ENCODE assay signal across 22 mouse cellular contexts in the genomic region with DNA sequence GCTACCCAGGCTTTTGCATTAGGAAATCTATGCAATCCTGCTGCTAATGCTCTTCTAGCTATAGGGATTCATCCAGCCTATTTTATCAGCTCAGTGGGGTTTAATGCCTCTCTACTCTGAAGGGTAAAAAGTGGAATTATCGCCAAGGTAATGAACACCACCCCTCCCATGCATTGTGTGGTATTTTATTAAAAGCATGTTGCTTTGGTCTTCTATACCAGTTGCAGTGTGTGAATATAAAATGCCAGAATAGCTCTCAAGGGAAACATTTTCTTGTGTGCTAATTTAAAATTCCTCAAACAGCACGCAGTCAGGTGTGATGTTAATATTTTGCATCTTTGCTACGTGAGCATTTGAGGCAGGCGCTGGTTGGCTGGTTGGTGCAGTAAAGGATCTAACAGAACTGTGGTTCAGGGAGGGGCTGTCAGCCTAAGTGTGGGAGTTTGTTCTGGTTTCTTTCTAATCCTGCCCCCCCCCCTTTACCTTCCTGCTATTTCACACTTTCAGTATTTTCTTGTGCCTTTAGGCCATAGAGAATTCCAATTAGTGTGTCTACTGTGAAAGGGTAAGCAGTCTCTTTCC.
DNase-seq lines count a peak whose midpoint lies in the region; ATAC-seq and TF ChIP-seq lines count a peak whose summit lies in the region.
"Had no signal": no experiment of that assay in that cellular context is flagged by ENCODE, and none has a peak within 500 bp of the region (broad histone marks: within the 10 kb centered on the region; RNA-seq: fewer than 3 reads in every experiment).

No protein-coding gene starts in this region.

- WGBS in neural tube, embryonic 13.5 days = 47% methylated on average over 4 of the region's 4 CpGs
- WGBS in forebrain, embryonic 15.5 days = 20% methylated on average over 4 of the region's 4 CpGs
- 19% methylated on average over 4 of the region's 4 CpGs for WGBS in limb, embryonic 14.5 days

- intact Hi-C loops in left cerebral cortex, postnatal 14 days (cut with DNase I) = no loop called here

- H3K4me3 ChIP-seq in neural tube, embryonic 13.5 days = no peak overlapping the region
- no peak overlapping the region for H3K4me3 ChIP-seq in forebrain, embryonic 15.5 days
- no peak overlapping the region for H3K4me3 ChIP-seq in limb, embryonic 14.5 days (replicated peaks; ENCODE audit: low read length)
- H3K4me3 ChIP-seq: heart, embryonic 12.5 days; layer of hippocampus, adult 2 months; lung, embryonic 15.5 days; midbrain, embryonic 12.5 days had no signal

- DNase-seq in neural tube, embryonic 10.5 days (ENCODE audit: extremely low spot score, low spot score) = no peak
- DNase-seq in limb, embryonic 14.5 days (ENCODE audit: low spot score) = peak; percentile 25
- no peak for DNase-seq in gastrocnemius, postnatal 10 days
- no peak for DNase-seq in right cerebral cortex, postnatal 36 days (ENCODE audit: low spot score in 2 of 2)
- DNase-seq in left cerebral cortex, postnatal 14 days (ENCODE audit: low spot score in 2 of 2) = no peak
- DNase-seq: adrenal gland, postnatal 10 days; cerebellum, adult 11-12 months; cerebellum, postnatal 14 days; heart, postnatal 14 days; kidney, adult 2 months; kidney, postnatal 10 days; layer of hippocampus, postnatal 36 days; right cerebral cortex, adult 18-20 months had no signal

- H3K36me3 ChIP-seq in neural tube, embryonic 13.5 days = no peaks in the 10 kb centered on the region
- H3K36me3 ChIP-seq in forebrain, embryonic 15.5 days = no peaks in the 10 kb centered on the region
- H3K36me3 ChIP-seq in limb, embryonic 14.5 days (ENCODE audit: control insufficient read depth, insufficient read depth, low read length) = no peaks in the 10 kb centered on the region
- H3K36me3 ChIP-seq: heart, embryonic 12.5 days; lung, embryonic 15.5 days; midbrain, embryonic 12.5 days had no signal

- peak overlapping the region; percentile 11; the same call in 1 of the 2 replicates for H3K4me2 ChIP-seq in neural tube, embryonic 13.5 days
- H3K4me2 ChIP-seq in forebrain, embryonic 15.5 days (replicated peaks) = no peak overlapping the region
- H3K4me2 ChIP-seq in limb, embryonic 14.5 days (replicated peaks; ENCODE audit: low read depth, low read length, severe bottlenecking) = no peak overlapping the region
- H3K4me2 ChIP-seq: heart, embryonic 12.5 days; lung, embryonic 15.5 days; midbrain, embryonic 12.5 days had no signal

- no peaks in the 10 kb centered on the region for H3K9me3 ChIP-seq in neural tube, embryonic 13.5 days
- H3K9me3 ChIP-seq in forebrain, embryonic 15.5 days = no peaks in the 10 kb centered on the region
- H3K9me3 ChIP-seq in limb, embryonic 14.5 days (ENCODE audit: control insufficient read depth, low read length) = no peaks in the 10 kb centered on the region
- H3K9me3 ChIP-seq: heart, embryonic 12.5 days; lung, embryonic 15.5 days; midbrain, embryonic 12.5 days had no signal

- H3K9ac ChIP-seq in neural tube, embryonic 13.5 days = no peak overlapping the region
- no peak overlapping the region for H3K9ac ChIP-seq in forebrain, embryonic 15.5 days (replicated peaks)
- H3K9ac ChIP-seq in limb, embryonic 14.5 days (ENCODE audit: low read depth, low read length, severe bottlenecking) = no peak overlapping the region
- H3K9ac ChIP-seq: heart, embryonic 12.5 days; liver, embryonic 14.5 days; lung, embryonic 15.5 days; midbrain, embryonic 12.5 days had no signal

- H3K4me1 ChIP-seq in neural tube, embryonic 13.5 days (replicated peaks) = peaks cover 22% of the 10 kb centered on the region
- H3K4me1 ChIP-seq in forebrain, embryonic 15.5 days = peaks cover 10% of the 10 kb centered on the region
- H3K4me1 ChIP-seq in limb, embryonic 14.5 days (ENCODE audit: control insufficient read depth, insufficient read depth, low read length) = peaks cover 21% of the 10 kb centered on the region
- H3K4me1 ChIP-seq: lung, embryonic 15.5 days had no signal

- no peaks in the 10 kb centered on the region for H3K27me3 ChIP-seq in neural tube, embryonic 13.5 days
- H3K27me3 ChIP-seq in forebrain, embryonic 15.5 days = no peaks in the 10 kb centered on the region
- no peaks in the 10 kb centered on the region for H3K27me3 ChIP-seq in limb, embryonic 14.5 days (ENCODE audit: control insufficient read depth, insufficient read depth, low read length)
- H3K27me3 ChIP-seq: heart, embryonic 12.5 days; lung, embryonic 15.5 days; midbrain, embryonic 12.5 days had no signal

- ATAC-seq in neural tube, embryonic 13.5 days (ENCODE audit: low read depth) = peak; percentile 84
- peak; percentile 32; the same call in 1 of the 2 replicates for ATAC-seq in forebrain, embryonic 15.5 days (replicated peaks)
- ATAC-seq in limb, embryonic 14.5 days (ENCODE audit: low FRiP score, low read depth) = 0 out of 2 replicates have a peak, but pooled peaks have one; percentile 28
- ATAC-seq: inflammation-experienced regulatory T-cells, adult 6 months had no signal

- H3K27ac ChIP-seq in neural tube, embryonic 13.5 days (replicated peaks) = peak overlapping the region; percentile 61
- H3K27ac ChIP-seq in forebrain, embryonic 15.5 days (replicated peaks) = no peak overlapping the region
- H3K27ac ChIP-seq in limb, embryonic 14.5 days (replicated peaks; ENCODE audit: low read depth, low read length) = no peak overlapping the region
- H3K27ac ChIP-seq: layer of hippocampus, adult 2 months; liver, embryonic 14.5 days; lung, embryonic 15.5 days; macrophage; midbrain, embryonic 12.5 days had no signal

- no peak for TF ChIP-seq POLR2A in limb, embryonic 14.5 days (IDR thresholded peaks at IDR 0.05; ENCODE audit: borderline replicate concordance, extremely low read depth, insufficient read depth, insufficient read length)

Comparison
In these comparisons a context has a peak if more than half of its experiments do, and no peak if none do; other contexts are left out.
1. ATAC-seq: peak in every context shown above with its lines; median percentile 84 in neural tube, embryonic 13.5 days; 32 in forebrain, embryonic 15.5 days; 28 in limb, embryonic 14.5 days.